Mouse (Mus musculus) cerebellum, postnatal 10 days (tissue): ENCODE data around the gene Mecom.
A peak's percentile ranks its signal among the peaks of the same experiment; 100 is the strongest.

Experiments used
- DNase-seq, 2 experiments: peaks; one replicate each; pipeline ENCODE4 v3.0.0; 2021; ENCODE audit warnings: mixed read lengths in 2 of 2

The Mecom gene

DNA sequence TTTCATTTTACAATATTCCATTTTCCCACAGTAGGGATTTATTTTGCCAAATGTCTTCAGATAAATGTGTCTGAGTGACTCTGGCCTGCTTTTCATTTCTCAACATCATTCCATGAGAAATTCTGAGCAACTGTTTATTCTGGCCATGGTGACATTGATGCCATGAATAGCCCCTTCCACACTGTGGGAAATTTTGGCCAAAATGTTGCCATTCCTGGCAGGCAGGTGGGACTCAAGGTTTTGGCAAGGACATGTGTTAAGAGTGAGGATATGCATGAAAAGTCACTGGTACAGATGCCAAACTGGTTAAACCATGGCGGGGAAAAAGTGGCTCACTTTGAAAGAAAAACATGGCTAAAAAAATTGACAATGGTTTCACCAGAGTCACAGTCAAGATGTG lies 456.4 kb downstream of the Mecom start:
- DNase-seq, result no peak

DNA sequence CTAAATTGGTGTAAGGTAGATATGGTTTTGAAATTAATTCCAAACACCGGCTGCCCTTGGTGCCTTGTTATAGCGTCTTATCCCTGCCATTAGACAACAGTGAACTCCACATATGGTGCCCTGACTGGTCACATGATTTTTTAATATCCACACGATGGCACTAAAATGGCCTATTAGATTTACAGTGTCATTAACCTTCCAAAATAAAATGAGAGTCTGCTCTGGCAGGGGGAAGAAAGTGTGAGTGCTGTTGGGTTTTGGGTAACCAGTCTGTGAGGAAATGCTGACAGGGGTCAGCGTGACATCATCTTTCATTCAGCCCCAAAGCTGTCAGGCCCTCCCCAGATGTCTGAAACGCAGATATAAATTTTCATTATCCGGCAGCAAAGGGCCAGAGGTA lies 461.7 kb downstream of the Mecom start:
- DNase-seq, result no peak

DNA sequence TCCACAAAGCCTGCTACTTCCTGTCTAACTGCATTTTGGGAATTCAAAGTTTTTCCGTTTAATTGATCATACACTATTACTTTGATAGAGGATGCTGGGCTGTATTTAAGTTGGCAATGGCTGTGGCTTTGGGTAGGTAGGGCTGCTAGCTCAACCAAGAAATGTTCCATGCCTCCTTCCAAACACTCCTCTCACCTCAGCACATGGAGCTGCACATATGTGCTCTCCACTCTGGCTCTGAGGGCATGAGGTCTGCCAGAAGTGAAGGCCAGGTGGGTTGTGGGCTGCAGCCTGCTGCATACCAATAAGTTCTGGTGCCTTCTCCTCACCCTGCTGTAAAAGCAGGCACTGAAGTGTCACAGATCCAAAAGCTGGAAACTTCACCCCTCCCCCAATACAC lies 464.0 kb downstream of the Mecom start:
- DNase-seq, result no peak

DNA sequence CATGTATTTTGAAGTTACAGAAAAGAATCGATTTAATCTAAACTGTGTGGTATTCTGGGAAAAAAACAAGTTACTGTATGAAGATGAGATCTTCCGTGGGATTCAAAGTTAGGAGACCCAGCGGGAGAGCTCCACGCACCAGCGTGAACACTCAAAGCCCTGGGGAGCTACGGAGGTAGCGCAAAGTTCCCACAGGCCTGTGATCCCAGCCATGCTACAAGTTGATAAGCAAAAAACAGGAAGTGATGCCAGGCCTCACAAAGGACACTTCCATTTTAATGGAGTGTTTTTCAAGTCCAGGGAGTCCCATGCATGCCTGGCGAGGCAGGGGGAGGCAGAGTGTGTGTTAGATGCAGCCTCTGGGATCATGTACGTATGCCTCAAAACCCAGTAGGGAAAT lies 464.5 kb downstream of the Mecom start:
- no peak for DNase-seq

DNA sequence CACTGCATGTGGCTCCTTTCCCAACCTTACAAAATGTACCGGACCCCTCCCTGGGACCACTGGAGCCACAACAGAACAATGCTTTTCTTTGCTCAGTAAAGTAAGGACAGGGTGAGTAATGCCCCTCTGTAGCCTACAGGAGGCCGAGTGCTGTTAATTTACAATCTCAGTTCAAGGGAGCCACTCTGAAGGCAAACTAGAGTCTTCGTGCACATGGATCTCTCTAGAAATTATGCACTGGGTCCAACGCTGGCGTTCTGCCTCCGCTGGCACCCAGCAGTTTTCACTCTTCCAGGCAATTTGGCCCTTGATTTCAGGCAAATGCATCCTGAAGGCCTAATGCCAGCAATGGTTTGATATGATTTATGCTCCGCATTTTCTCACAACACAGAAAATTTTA lies 467.0 kb downstream of the Mecom start:
- peak; percentile 84 to 89 for DNase-seq

DNA sequence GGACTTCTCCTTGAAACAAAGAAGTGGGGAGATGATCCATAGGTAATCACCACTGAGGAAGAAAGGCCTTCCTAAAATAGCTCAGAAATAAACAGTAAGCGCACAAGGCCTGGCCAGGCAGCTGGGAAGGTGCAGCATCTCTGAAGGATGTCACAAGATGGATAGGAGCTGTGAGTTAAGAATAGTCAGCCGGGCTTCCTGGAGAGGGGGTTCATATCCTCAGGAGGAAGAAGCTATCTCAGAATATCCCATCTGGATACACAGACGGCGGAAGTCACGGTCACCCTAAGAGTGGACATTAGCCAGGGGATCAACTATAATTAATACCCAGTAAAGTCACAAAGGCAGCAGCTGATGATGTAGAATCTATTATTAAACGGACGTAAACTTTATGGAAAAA lies 471.3 kb downstream of the Mecom start:
- DNase-seq, result no peak

DNA sequence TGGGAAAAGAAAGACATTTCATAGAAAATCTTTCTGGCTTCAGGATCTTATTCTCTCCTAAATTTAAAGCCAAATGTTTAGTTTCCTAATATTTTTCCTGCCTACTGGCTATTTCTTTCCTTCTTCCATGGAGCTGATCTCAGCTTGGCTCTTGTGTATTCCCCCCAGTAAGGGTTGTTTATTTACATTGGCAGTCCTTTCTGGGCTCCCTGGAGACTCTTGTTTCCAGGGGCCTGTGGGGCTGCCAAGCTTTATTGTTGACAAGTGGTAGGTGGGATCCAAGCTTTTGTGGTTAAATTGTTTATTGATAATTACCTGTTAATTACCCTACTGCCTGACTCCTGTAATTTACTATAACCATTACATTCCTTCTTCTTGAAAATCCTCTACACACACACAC lies 476.5 kb downstream of the Mecom start:
- no peak for DNase-seq

DNA sequence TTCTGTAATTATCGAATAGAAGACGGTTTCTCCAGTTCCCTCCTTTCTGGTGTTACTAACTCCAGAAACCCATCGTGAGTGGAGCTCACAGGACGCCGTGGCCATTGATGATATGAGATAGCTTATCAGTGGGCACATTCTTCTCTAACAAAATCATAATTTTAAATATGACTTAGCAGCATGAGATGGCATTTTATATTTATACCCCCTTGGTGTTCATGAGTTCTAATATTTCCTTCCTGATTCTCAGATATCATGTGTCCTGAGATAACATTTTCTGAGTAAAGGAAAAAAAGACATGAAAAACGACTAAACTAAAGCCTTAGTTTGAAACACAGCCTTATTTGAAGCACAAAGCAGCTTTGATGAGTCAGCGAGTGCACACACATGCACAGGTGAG lies 481.3 kb downstream of the Mecom start:
- no peak for DNase-seq

DNA sequence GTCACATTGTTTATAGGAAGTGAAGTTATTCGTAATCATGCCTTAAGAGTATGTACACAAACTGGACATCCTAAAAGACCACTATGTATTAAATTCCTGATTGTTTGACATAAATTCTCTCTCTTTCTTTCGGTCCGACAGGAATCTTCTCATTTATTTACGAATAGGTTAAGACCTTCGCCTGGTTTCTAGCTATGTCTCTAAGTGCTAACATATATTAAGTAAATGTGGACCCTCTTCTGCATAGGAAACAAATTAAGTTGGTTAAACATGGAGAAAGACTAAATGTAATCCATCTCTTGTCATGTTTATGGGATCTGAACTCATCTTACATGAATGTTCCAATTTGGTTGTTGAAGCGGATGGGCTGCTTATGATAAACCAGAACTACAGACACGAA lies 487.8 kb downstream of the Mecom start:
- DNase-seq, result no peak

DNA sequence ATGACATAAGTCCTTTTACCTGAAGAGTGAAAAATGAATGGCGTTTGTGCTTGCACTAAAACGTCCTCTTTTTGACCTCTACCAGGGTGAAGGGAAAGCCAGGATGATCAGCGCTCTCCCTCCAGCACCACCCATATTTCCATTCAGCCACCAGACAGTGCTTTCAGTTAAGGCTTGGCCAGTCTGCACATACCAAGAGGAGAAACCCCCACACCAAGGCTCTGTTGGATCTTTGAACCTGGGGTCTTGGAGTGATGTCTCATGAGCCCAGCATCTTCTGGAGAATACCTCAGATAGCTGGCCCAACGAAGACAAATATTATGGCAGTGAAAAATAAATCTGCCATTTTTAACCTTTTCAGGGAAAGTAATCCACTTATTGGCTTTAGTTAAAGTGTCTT lies 488.2 kb downstream of the Mecom start:
- DNase-seq, result no peak

DNA sequence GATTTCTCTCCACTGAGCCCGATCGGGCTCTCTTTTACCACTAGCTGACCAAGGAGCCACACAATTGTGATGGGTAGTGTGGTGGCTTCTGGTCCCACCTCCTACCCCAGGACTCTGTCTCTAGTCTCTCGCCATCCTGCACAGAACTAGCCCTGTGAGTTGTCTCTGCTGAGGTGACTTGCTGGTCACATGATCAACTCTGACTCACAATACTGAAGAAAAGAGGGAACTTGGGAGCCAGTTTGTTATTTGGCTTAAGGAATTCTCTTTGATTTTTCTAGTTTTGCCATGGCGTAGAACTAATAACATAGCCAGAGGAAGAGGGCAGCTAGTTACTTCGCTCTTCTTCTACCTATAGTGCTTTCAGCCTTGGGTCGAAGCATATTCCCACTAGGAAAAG lies 496.5 kb downstream of the Mecom start:
- DNase-seq, result no peak

DNA sequence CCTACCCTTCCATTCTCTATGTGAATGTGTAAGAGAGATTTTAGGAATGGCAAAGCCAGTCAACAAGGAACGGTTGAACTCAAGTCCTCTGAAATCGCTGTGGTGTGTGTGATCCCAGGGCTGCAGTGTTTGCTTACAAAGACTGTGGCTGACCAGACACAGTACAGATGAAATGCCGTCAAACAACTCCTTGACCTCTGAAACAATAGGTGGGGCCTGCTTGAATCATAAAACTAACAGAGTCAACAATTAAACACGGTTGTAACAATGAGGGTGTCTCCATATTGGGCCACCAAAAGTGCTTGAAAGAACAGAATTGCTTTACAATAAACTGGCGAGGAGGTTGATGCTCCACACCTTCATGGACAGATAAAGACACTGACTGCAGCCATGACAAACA lies 497.0 kb downstream of the Mecom start:
- DNase-seq, result no peak

DNA sequence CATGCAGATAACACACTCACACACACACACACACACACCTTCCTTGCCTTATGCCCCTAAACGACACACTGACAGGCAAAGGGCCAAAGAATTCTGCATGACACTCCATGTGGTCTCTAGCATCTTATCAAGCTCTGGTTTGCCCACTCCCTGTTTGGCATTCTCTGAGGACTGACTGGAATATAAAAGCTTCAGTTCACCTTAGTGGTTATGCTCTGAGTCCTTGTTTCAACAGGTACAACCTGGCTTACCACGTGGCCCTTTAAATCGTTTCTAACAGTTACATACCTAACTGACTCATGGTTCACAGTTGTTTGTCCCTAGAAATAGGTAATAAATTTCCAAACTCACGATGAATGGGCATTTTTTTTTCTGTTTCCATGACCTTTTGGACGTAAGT lies 499.0 kb downstream of the Mecom start:
- DNase-seq, result peak in 1 of 2 experiments; percentile 5

DNA sequence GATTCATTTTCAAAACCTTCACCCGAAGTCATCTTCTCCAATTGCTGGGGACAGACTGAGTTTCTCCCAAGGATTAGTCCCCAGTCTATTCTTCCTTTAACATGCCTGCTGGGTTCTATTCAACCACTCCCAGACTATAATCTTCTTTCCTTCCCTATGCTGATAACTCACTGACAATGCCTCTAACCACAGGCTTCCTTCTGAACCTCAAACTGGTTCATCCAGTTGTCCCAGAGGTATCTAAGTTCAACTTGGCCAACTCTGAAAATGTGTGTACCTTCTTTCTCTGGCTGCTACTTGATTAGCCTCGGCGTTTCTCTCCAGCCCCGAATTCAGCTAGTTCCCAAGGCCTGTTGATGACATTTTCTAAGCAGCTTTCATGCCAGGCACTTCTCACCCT lies 499.7 kb downstream of the Mecom start:
- no peak for DNase-seq

DNA sequence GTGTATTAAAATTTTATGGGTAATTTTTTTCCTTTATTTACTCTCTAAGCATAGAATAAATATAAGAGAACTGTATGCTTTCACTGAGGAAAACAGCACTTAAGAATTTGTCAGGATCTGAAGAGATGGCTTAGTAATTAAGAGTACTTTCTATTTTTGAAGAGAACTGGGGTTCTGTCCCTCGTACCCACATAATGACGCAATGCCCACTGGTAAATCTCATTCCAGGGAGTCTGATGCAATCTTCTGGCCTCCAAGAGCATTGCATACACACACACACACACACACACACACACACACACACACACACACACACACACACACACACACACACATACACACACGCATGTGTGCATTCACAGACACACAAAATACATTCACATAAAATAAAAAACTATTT lies 504.3 kb downstream of the Mecom start:
- no peak for DNase-seq

DNA sequence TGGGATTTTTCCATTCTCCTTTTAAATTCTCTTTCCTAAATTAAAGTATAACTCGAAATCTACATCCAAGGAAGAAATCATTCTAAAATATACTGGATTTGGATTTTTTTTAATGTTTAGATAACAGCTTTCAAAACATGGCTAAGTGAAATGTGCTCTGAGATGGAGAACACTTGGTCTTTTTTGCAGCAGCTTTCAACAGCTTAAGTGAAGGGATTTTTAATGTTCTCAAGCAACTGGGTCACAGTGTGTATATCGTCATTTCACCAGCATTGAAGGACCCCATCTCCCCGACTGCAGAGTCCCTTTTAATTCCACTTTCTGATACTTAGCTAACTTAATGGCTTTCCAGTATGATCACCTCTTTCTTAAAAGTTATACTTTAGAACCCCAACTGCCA lies 509.3 kb downstream of the Mecom start:
- DNase-seq, result no peak

DNA sequence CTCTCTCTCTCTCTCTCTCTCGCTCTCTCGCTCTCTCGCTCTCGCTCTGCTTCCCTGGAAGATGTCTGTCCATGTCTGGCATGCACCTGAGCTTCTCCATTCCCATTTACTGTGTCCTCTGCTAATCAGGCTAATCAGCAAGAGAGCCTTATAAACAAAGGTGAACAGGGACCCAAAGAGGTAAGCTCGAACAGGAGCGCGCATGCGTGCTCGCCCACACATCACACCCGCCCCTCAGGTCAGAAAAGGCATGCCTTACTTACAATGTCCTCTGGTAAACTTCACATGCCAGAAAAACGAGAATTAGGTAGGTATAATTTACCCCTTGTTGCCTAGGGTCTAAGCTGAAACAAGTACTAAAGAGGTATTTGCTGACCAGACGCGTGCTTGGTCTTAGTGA lies 527.8 kb downstream of the Mecom start:
- DNase-seq, result no peak

DNA sequence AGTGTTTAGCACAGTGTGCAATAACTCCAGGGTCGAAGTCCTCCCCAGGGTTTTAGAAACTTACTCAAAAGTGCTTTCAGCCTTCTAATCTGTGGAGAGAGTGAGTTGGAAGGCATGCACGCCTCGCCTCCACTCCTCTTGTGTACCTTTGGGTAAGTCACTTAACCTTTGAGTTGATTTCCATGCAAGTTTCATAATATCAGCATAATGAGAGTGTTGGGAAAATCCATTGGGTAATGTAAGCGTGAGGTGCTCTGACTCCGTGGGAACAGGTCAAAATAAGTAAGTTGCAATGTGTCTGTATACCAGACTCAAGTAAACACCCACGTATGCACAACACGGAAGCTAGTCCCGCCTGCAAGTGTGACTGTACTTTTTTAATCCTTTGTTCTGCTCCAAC lies 528.4 kb downstream of the Mecom start:
- DNase-seq, result no peak

DNA sequence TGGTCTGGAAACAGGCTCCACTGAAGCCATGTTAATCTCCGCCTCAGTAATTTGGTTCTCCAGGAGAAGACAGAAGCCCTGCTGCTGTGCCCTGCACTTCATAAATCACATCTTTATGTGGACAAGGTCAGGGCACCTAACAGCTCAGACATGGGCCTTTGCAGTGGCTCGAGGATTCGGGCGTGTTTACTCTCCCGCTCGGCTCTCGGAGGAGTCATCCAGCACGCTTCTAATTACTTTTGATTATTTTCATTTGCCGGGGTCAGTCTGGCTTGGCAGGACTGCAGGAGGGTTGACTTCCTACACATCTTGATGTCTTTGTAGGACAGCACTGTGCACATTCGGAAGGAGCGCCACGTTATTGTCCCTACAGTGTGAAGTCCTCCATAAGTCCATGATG lies 529.6 kb downstream of the Mecom start:
- DNase-seq, result no peak

DNA sequence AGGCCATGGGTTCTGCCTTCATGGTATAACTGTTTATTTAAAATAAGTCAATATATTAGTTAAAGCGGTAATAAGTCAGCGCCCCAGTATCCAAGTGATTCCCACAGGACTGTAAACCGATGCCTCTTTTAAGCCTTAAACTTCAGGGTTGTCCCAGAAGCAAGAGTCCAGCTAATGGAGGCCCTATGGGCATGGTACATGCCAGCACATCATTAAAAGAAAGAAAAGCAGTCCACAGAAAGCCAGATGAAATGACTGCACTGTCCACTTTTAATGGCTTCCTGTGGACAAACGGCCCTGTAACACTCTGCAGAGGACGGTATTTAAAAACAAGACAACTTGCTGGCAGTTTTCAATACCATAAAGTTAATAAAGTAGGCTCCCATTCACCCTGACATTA lies 531.0 kb downstream of the Mecom start:
- DNase-seq, result no peak

DNA sequence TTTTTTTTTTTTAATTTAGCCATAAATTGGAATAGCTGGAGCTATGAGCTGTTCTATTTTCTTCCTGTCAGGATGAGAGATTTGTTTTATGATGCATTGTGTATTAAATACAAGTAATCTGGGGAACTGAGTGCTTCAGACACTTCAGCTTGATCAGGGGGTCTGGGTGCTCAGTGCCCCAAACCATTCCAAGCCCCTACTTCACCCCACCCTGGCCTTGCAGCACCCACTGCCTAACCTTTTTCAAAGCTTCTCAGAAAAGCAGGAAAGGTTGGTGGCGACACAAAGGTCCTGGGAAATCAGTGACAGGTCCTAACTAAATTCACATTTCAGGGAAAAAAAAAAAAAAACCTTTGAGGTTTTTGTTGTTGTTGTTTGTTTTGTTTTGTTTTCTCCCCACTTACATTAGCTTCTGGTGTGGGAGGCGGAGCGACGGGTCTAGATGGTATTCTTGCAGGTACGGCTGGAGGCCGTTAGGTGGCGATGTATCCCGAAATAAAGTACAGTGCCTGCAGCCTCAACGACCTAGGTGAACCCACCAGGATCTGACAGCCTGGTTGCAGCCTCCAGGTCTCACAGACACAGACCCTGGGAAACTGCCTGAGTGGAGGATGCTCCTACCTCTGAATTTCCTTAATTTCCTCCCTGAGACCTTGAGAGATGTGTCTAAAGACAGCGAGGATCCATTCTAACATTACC lies 532.7 kb downstream of the Mecom start:
- DNase-seq, result peak; percentile 86 to 87

DNA sequence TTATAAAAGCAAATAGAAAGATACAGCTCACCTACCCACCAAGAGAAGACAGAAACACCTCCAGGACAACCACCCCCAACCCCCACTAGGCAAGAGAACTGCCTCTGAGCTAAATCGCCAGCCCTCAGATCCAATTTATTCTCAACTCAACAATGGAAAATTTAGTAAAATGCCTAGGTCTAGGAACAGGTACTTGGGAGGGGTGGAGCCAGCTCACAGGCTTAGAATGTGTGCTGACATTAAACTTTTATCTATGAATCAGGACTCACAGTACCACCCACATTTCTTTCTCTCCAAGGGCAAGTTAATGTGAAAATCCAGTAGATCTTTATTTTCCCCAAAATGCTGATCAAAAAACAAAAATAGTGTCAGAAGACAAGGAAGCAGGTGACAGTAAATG lies 533.5 kb downstream of the Mecom start:
- DNase-seq, result no peak

DNA sequence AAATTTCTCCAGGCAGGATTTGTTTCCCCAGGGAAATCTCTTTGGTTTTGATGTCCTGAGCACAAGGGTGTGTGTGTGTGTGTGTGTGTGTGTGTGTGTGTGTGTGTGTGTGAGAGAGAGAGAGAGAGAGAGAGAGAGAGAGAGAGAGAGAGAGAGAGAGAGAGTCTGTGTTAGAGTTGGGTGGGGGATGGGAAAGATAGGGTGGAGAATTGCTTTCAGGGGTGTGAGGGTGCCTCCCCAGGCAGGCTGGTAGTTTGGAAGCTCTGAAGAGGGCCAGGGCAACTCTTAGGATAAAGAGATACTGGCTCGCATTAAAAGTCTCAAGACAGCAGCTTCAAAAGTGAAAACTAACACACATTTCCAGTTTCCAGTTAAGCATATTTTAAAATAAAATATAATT lies 534.4 kb downstream of the Mecom start:
- DNase-seq, result no peak

DNA sequence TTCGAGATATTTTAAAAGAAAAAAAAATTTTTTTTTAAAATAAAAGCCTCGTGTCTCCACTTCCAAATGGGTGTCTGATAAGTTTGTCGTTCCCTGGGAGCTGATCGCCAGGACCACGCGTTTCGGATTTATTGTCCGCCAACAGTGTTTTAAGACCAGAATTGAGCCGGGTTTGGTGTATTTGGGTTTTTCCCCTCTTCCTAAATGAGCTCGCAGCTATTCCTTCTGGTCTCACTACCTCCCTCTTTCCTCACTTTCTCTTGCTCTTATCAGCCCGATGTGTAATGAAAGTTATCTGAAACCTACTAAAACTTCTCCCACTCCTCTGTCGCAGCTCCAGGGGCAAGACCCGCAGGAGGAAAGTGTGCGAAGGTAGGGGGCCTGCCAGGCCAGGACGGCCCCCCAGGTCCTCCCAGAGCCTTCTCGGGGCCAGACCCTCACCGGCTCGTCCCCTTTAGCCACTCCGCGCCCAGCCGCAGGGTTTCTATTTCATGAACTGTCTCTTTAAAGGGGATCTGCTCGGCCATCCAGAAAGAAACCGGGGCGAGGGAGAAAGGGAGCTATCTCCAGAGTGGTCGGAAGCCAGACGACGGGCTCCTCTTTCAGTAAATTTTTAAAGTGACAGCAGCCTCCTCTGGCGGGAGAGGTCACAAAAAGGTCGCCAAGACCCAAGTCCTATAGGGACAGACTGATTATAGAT lies 535.0 kb downstream of the Mecom start:
- peak; percentile 74 to 78 for DNase-seq

DNA sequence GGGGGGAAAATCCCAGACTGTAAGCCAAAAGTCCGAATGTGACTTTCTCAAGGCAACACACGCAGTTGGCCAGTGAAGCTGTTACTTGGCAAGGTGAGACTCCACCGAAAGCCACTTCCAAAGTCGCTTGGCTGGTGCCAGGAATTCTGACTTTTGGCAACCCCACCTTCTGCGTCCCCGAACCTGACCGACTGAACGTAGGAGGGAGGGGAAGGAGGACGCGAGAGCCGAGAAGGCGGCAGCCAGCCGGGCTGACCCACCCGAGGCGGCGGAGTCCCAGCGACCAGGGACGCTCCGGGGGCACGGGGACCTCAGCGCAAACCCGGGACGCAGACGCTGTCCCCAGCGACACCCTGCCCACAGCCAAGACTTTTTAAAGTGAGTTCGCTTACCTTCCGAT lies 535.7 kb downstream of the Mecom start:
- DNase-seq, result peak; percentile 77 to 87
